Mouse (Mus musculus): ENCODE measurements around the gene Plekhg4.

DNA sequence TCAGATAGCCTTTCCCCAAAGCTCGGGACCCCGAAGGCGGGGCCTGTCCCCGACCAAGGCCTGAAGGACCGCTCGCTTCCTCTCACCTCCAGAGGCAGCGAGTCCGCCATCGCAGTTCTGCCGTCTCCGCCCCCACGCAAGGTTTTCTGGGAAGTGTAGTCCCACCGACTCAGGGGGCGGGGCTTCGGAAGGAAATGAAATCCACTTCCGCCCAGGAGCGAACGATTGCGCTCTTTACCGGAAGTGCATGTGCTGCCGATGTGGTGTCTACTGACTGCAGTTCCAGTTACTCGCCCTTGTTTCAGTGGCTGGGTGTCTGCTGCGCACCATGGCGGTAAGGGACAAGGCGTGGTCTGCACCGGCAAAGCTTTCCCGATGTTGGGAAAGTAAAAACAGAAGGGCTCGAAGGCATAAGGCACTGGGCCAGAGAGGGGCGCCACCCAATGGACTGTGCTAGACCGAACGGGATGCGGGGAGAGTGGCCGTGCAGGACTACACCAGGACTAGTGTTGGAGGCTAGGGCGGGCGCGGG lies 46.9 kb upstream of the Plekhg4 start, which contains the start of the genes Lrrc29 and Tmem208:
- TF ChIP-seq CTCF (IDR thresholded peaks at IDR 0.05; ENCODE audit: control insufficient read depth, insufficient read depth, insufficient read length) = peak; percentile 61
- TF ChIP-seq MYOG (IDR thresholded peaks at IDR 0.05; ENCODE audit: control insufficient read depth, extremely low read depth, insufficient read length) = no peak
- TF ChIP-seq USF1 (IDR thresholded peaks at IDR 0.05; ENCODE audit: low read depth) = no peak
- TF ChIP-seq MAX (IDR thresholded peaks at IDR 0.05) = peak; percentile 92
- no peak for TF ChIP-seq MYOD1 (IDR thresholded peaks at IDR 0.05; ENCODE audit: control insufficient read depth, insufficient read length, low read depth)
- TF ChIP-seq CEBPB (IDR thresholded peaks at IDR 0.05; ENCODE audit: low read depth) = peak; percentile 24
